Mouse (Mus musculus): ENCODE data around the gene Rgcc.

DNA sequence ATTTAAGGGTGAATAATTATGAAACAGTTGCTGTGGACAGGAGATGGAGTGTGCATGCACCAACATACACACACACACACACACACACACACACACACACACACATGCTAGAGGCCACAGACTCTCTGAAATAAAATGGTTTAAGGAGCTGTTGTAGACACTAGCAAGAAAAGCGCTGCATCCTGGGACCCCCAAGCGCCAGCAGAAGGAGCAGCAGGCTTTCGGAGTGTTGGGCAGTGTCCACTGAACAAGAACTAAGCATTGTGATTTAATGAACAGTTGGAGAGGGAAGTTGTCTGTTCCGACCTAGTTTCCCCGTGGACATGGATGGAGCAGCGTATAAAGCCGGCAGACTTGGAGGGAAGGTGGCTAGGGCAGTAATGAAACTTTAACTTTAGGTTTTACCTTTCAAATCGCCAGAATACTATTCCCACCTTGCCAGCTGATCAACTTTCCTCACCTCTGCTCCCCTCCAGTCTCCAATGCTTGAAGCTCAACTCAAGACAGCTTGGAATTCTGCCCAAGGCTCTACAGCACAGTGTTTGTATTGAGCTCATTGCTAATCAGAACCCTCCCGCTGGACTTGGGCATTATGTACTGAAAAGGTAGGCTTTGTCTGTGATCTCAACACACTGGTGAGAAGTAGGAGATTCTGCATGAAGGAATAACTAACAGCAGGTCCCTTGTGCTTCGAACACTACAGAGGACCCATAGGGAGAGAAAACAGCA, 22.8 kb upstream of the Rgcc start:
- TF ChIP-seq CTCF (IDR thresholded peaks at IDR 0.05) (no peak), EP300 (IDR thresholded peaks at IDR 0.05) (no peak)

Measured in lung, postnatal 0 days (tissue).